Mouse (Mus musculus) embryonic fibroblast, embryonic 13.5 days (primary cell): Measurements from ENCODE around the gene Gm20449. TPM values are rescaled to one million over a fixed set of nuclear protein-coding genes. Genes with fewer than 3 reads are reported as not detected.
"Not testable (repeated sequence)": the region's sequence is repeated elsewhere in the genome, so short reads cannot be mapped to it uniquely, and the experiment has no call there.

ENCODE experiments used
- H3K27ac ChIP-seq: 2 replicates; pipeline ENCODE4 v1.5.1; 2012; ENCODE audit warnings: low read length, control low read depth, inconsistent platforms; ENCODE audit not compliant: insufficient read depth
- H3K4me1 ChIP-seq: 2 replicates; pipeline ENCODE4 v1.6.1; 2011; ENCODE audit warnings: low read length; ENCODE audit not compliant: control insufficient read depth, insufficient read depth
- H3K4me3 ChIP-seq: 2 replicates; pipeline ENCODE4 v1.5.1; 2011; ENCODE audit warnings: mild to moderate bottlenecking, control low read depth, low read length; ENCODE audit not compliant: insufficient read depth
- CTCF ChIP-seq: IDR thresholded peaks from 2 replicates; pipeline ENCODE4 v1.5.1; 2011; ENCODE audit warnings: mild to moderate bottlenecking, control low read depth, low read length, moderate library complexity, borderline replicate concordance; ENCODE audit not compliant: insufficient read depth
- POLR2A ChIP-seq: IDR thresholded peaks from 2 replicates; pipeline ENCODE4 v1.6.1; 2011; ENCODE audit warnings: low read depth, mild to moderate bottlenecking, control low read depth, low read length, moderate library complexity
- polyA plus RNA-seq: library from polyadenylated mRNA; stranded (reverse); fragments of >200 nt; gene quantifications from 2 replicates; pipeline ENCODE4 v1.2.4, GENCODE M21; 2011; ENCODE audit warnings: low read depth; ENCODE audit not compliant: missing spikeins, insufficient read length

Gene Gm20449
- polyA plus RNA-seq, result 0.17 and 0.21 TPM in 2 replicates

GRCm38 (mm10) chr7:41499389-41500049, at the start of gene Gm20449, which contains the start of gene AW146154:
Gm20449 (minus strand) TSS chr7:41499417.
AW146154 (minus strand) TSS chr7:41499890.
- Histone ChIP-seq H3K27ac (no peak within 1 kb of the TSS), H3K4me1 (no peaks in the 10 kb centered on the region), H3K4me3 (peak within 1 kb of the TSS; percentile 84)
- TF ChIP-seq POLR2A (no peak; the same call in 1 of the 2 replicates), CTCF (no peak)

- Histone ChIP-seq H3K4me1 (no peaks in the 10 kb centered on the region), H3K4me3 (no peak overlapping the region), H3K27ac (no peak overlapping the region)
- TF ChIP-seq POLR2A (no peak), CTCF (no peak)
Measured at GRCm38 (mm10) chr7:41512672-41513071, 13.5 kb upstream of the Gm20449 start.

- H3K4me1 ChIP-seq, result no peaks in the 10 kb centered on the region
- H3K27ac ChIP-seq, result no peak overlapping the region
- TF ChIP-seq POLR2A (no peak), CTCF (no peak)
- H3K4me3 ChIP-seq, result no peak overlapping the region
Measured at GRCm38 (mm10) chr7:41512207-41512606, 13.0 kb upstream of the Gm20449 start.

GRCm38 (mm10) chr7:41502402-41502801, 3.2 kb upstream of the Gm20449 start:
- H3K4me3 ChIP-seq, result no peak overlapping the region
- TF ChIP-seq POLR2A (no peak), CTCF (no peak)
- no peaks in the 10 kb centered on the region for H3K4me1 ChIP-seq
- no peak overlapping the region for H3K27ac ChIP-seq

- no peak for TF ChIP-seq POLR2A
- no peak for TF ChIP-seq CTCF
- Histone ChIP-seq H3K4me3 (peak overlapping the region; percentile 84), H3K27ac (no peak overlapping the region), H3K4me1 (no peaks in the 10 kb centered on the region)
Measured at GRCm38 (mm10) chr7:41500151-41500934, 1.1 kb upstream of the Gm20449 start.

- H3K27ac ChIP-seq, H3K4me1 ChIP-seq: not testable (repeated sequence)
- H3K4me3 ChIP-seq, result peak overlapping the region; percentile 84
Measured at GRCm38 (mm10) chr7:41499018-41499388, 214 bp downstream of the Gm20449 start.

GRCm38 (mm10) chr7:41498464-41498863, 753 bp downstream of the Gm20449 start:
- not testable (repeated sequence) for H3K4me3 ChIP-seq, H3K4me1 ChIP-seq, H3K27ac ChIP-seq

GRCm38 (mm10) chr7:41497871-41498270, 1.3 kb downstream of the Gm20449 start:
- Histone ChIP-seq H3K27ac (no peak overlapping the region), H3K4me3 (no peak overlapping the region), H3K4me1 (no peaks in the 10 kb centered on the region)
- no peak for TF ChIP-seq CTCF
- no peak for TF ChIP-seq POLR2A

GRCm38 (mm10) chr7:41451864-41452263, 47.4 kb downstream of the Gm20449 start:
- Histone ChIP-seq H3K4me3 (no peak overlapping the region), H3K27ac (no peak overlapping the region), H3K4me1 (no peaks in the 10 kb centered on the region)
- TF ChIP-seq CTCF (no peak), POLR2A (no peak)

- not testable (repeated sequence) for H3K4me1 ChIP-seq, H3K27ac ChIP-seq, H3K4me3 ChIP-seq
Measured at GRCm38 (mm10) chr7:41448596-41448995, 50.6 kb downstream of the Gm20449 start, which contains the start of gene Vmn2r57. Vmn2r57 (minus strand) TSS chr7:41448696.
